Mouse (Mus musculus): ENCODE data around the gene Zfp52.

GRCm38 (mm10) chr17:21531621-21532020 lies 3.7 kb upstream of the Zfp52 start:
- TF ChIP-seq MAFK (IDR thresholded peaks at IDR 0.05; ENCODE audit: insufficient read depth, low read depth, low read length) (no peak), ZC3H11A (IDR thresholded peaks at IDR 0.05; ENCODE audit: borderline replicate concordance, low read depth, low read length) (no peak)
